Mouse (Mus musculus) lung, adult 2 months (tissue): ENCODE data around the gene Tmem150b.

Experiments
- CTCF ChIP-seq: fragments of 200-500 bp; IDR thresholded peaks from 2 replicates; pipeline ENCODE4 v1.5.1; 2011; ENCODE audit warnings: mild to moderate bottlenecking, low read length, control low read depth; ENCODE audit not compliant: insufficient read depth
- POLR2A ChIP-seq: fragments of 200-500 bp; IDR thresholded peaks from 2 replicates; pipeline ENCODE4 v1.6.1; 2011; ENCODE audit warnings: low read depth, mild to moderate bottlenecking, control low read depth, low read length, borderline replicate concordance; ENCODE audit errors: extremely low read depth

DNA sequence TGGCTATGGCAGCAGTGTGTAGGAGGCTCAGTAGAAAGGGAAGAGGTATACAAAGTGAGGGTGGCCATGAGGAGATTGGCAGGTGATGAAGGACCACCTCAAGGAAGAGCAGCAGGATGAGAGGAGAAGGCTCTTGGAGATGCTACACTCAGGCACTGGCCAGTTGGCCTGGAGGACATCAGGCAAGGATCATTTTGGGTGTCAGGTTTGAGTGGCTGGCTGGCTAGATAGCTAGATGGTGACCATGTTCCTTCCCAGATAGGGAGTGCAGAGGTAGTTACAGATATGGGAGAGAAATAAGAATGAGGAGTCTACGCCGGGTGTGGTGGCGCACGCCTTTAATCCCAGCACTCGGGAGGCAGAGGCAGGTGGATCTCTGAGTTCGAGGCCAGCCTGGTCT, 19.8 kb upstream of the Tmem150b start:
- TF ChIP-seq CTCF (no peak), POLR2A (no peak)
